Mouse (Mus musculus) heart, postnatal 14 days (tissue): Measurements from ENCODE around the gene Dhx35. TPM values are rescaled to one million over a fixed set of nuclear protein-coding genes. Genes with fewer than 3 reads are reported as not detected.

ENCODE experiments used
- DNase-seq, 2 experiments: peaks; one replicate each; pipeline ENCODE4 v3.0.0; 2021 to 2022
- intact Hi-C: fragments of 180-260 bp; cut with DNase I; formaldehyde crosslinking; loops from one replicate; pipeline ENCODE4 v1.15.1; 2025
- long read RNA-seq, 2 experiments: library from polyadenylated mRNA; stranded (forward); transcript quantifications; one replicate each; pipeline ENCODE4 v2.0.0; 2021
- total RNA-seq, 2 experiments: library from RNA; stranded (reverse); gene quantifications; 2 replicates each; pipeline ENCODE4 v1.2.3; 2021

Dhx35 gene
- total RNA-seq, result 10 to 100 TPM; 16.4 to 22.9 TPM
- long read RNA-seq, experiment 1, transcript Dhx35-202 (22 exons, 3,284 nt), result major isoform, 18 of 23 reads
- long read RNA-seq, experiment 1, partial matches to known transcripts, result 2 of 23 reads
- long read RNA-seq, experiment 1, other reads (novel, unspliced or antisense), result 3 of 23 reads
- long read RNA-seq, experiment 2, transcript Dhx35-202 (22 exons, 3,284 nt), result major isoform, 12 of 19 reads
- long read RNA-seq, experiment 2, partial matches to known transcripts, result 6 of 19 reads
- long read RNA-seq, experiment 2, other reads (novel, unspliced or antisense), result 1 of 19 reads

DNA sequence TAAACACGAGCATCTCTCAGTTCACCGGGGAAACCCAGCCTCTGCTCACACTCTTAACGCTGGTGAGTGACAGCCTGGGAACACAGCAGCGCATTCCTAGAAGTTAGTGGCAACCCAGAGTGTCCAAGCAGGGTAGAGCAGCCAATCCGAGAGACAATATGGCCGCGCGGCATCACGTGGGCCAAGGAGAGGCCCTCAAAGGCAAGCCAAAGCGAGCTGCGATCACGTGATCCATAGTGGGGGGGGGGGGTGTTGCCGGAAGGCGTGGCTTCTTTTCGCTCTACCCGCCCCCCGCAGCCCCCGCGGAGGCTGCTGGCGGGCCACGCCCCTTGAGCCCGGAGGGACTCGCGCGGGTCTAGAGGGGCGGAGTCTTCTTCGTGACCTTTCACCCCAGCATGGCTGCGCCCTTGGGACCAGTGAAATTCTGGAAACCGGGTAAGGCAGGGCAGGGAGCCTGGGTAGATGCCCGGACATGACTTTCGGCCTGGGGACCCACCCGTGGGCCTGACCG, at the start of gene Dhx35:
Gene Dhx35, plus strand, starts transcription at position 314 of the 511 bp plus-strand sequence.
- DNase-seq, result peak; percentile 90 to 95
- intact Hi-C loops, result loop anchor here (2.0 kb wide), 1 partner anchor 26 kb away; the partner anchor contains the start of gene Fam83d

DNA sequence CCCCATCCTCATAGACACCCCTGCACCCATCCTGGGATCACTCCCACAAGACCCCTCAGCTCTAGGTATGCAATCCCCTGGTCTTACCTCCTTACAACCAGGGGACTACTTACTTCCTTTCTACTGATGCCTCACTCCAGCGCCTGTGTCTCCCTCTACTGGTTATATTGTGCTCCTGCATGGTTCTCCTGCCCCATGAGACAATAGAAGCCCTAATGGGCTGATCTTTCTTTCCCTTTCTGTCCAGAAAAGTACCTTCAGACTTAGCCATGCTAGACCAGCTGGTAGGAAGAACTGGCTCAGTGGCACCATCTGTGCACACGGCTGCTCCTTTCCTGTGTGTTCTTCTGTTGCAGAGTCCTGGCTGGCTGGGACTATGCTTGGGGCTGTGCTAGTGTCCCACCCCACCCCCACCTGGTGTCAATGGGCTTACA, 49.5 kb upstream of the Dhx35 start:
- intact Hi-C loops, result loop anchor here (2.0 kb wide), 1 partner anchor 90 kb away; no protein-coding TSS in a partner anchor
- DNase-seq, result peak in 1 of 2 experiments; percentile 50

DNA sequence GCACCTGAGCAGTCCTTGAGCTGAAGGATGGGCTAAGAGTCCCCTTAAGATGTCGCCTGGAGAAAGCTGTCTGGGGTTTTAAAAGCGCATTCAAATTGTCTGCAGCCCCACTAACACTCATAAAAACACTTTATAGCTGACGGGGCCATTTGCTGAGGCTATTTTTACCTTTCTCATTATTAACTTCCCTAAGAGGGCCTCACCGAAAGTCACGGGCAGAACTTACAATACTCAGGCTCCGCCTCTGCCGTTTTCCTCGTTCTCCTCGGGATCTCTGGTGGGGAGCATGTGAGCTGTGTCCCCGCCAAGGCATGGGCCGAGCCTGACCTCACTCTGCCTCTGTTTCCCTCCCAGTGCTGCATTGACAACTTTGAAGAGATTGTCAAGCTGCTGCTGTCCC, 48.4 kb upstream of the Dhx35 start:
- DNase-seq, result no peak
- intact Hi-C loops, result no loop called here

DNA sequence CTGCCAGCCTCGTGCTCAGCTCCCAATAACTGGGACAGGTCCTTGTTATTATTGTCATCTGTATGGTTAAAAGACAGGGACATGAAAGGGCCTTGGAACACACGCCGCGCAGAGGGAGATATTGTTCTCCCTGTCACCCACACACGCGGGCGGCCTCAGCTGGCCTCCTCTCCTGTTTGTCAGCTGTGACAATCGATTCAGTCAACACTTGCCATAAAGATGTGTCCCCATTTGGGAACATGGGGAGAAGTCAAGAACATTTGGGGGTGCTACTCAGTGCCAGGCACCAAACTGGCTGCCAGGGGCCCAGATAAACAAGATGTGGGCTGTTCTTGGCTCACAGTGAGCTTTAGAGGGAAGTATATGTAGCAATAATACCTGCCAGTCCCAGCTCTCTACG, 45.2 kb upstream of the Dhx35 start:
- no peak for DNase-seq
- intact Hi-C loops, result no loop called here

DNA sequence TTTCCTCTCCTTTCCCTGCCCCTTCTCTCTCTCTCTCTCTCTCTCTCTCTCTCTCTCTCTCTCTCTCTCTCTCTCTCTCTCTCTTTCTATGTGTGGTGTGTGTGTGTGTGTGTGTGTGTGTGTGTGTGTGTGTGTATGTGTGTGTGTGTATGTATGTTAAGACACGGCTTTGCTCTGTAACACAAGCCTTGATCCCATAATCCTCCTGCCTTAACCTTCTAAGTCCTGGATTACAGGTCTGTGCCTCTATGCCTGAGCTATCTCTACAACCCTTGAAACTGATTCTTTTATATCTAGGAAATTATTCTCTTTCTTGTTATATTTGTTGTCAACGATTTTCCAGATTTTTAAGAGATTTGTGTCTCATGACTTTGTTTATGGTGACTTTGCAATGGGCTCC, 34.4 kb upstream of the Dhx35 start:
- DNase-seq, result no peak
- intact Hi-C loops, result no loop called here

DNA sequence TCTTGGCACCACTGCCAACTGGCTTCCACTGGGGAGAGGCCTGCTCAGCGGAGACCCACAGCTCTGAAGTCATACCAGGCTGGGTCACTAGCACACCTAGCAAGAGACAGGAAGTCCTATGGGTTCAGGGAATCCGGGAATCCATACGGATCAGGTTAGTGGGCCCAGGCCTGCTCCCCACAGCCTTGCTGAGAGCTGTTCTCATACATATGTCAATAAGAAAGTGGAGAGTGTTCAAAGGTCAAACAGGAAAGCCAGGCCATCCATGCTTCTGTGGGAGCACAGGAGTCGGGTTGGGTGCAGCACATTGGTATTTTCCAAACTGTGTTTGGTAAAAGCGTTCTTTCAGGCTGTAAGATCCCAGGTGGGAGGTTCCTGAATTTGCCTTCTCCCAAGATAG, 32.3 kb upstream of the Dhx35 start:
- intact Hi-C loops, result no loop called here
- DNase-seq, result no peak

DNA sequence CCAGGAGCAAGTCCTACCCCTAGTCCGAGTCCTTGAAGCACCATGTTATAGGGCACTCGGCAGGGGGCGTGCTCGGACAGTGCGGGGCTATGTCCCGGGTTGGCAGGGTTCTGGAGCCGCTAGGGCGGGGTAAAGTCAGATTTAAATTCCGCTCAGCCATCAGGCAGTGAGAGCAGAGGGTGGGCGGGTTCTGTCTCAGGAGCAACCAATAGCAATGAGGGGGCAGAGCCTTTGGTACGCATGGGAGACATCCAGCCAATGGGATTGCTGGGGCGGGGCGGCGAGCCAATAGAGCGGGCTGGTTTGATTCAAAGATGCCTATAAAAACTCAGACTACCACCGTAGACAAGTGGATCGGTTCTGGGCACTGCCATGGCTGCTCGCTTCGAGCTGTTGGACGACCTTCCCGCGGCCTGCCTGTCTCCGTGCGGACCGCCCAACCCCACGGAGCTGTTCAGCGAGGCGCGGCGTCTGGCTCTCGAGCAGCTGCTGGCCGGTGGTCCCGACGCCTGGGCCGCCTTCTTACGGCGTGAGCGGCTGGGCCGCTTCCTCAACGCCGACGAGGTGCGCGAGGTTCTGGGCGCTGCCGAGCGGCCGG, 26.8 kb upstream of the Dhx35 start, which contains the start of gene Fam83d:
Gene Fam83d, plus strand, starts transcription at position 352 of the 598 bp plus-strand sequence.
- intact Hi-C loops, result loop anchor here (2.0 kb wide), 3 partner anchors 27 to 97 kb away; partner anchors contain the start of gene Dhx35
- DNase-seq, result peak; percentile 95 to 96

DNA sequence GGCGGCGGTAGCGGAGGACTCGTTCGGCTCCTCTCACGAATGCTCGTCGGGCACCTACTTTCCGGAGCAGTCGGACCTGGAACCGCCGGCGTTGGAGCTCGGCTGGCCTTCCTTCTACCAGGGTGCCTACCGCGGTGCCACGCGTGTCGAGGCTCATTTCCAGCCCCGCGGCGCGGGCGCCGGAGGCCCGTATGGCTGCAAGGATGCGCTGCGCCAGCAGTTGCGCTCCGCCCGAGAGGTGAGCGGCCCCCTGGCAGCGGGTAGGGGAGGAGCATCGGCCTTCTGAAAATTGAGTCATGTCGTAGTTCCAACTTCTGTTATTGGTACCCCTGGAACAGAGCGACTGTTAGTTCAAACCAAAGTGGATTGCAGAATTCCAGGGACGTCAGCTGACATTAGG, 26.3 kb upstream of the Dhx35 start:
- peak; percentile 25 for DNase-seq
- intact Hi-C loops, result loop anchor here (2.0 kb wide), 1 partner anchor 26 kb away; the partner anchor contains the start of gene Dhx35

DNA sequence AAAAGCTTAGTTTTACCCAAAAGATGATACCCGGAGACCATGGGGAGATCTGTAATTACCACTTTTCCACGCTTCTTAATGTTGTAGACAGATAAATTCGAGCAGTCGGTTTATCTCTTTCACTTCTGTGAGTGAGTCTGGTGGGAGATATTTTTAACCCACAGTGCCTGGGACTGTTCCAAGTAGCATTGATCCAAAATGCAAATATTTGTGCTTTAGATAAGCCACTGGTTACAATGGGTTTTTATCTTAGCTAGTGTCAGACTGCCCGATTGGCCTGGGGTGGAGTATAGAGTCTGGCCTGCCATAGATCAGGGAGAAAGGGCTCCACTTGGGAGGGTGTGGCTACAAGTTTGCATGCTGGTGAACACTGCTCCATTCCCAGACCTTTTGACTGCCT, 25.8 kb upstream of the Dhx35 start:
- DNase-seq, result no peak
- intact Hi-C loops, result loop anchor here (2.0 kb wide), 1 partner anchor 26 kb away; the partner anchor contains the start of gene Dhx35

DNA sequence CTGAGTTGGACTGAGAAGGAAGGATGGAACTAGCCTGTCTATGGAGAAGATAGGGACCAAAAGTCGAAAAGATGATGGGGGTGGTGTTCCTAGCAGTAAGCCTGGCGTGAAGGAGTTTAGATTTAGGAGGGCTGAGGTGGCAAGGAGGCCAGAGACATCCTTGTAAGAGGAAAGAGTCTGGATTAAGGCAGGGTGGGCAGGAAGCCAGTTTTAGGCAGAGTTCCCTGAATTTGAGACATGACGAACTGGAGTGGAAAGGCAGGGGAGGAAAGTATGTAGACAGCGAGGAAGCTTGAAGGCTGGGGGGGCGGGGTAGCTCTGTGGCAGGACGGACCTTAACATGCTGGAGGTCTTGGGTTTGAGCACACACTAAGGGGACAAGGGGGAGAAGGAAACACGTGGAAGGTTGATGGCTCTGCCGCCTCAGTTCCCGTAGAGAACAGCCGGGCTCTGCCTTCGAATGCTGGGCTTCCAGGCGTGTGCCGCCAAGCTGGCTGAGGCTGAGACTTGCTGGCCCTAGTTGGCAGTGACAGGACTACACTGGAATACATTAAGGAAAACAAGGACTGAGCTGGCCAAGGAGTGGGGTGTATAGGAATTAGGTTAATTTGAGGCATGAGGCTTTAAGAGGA, 24.4 kb upstream of the Dhx35 start:
- intact Hi-C loops, result no loop called here
- DNase-seq, result peak; percentile 25 to 51

DNA sequence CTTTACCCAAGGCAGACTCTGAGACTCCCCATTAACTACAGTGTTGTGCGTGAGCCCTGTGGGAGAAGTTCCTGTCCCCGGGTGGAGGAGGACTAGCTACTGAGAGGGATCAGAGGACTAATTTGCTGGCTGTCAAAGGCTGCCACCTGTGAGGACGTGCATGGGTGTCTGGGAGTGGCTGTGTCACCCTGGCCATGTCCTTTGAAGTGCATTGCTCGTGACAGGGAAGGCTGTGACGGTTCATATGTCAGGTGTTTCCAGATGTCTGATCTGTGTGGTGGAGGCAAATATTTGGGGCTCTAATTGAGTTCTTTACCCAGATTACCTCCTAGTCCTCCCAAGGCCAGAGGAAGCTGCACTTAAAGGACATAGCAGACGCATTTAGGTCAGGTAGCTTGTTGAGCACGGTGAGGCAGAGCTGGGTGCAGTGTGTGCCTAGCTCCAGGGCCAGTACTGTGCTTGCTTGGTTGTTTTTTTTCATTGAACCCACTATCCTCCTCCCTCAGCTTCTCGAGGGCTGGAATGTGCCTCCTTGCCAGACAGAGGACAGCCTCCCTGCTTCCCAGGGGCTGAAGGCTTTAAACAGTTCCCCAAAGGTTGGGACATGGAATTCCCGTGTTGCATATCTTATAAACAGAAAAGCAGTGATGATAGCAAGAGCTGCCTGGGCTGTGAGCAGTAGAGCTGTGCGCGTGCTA, 23.4 kb upstream of the Dhx35 start:
- DNase-seq, result no peak
- intact Hi-C loops, result no loop called here

DNA sequence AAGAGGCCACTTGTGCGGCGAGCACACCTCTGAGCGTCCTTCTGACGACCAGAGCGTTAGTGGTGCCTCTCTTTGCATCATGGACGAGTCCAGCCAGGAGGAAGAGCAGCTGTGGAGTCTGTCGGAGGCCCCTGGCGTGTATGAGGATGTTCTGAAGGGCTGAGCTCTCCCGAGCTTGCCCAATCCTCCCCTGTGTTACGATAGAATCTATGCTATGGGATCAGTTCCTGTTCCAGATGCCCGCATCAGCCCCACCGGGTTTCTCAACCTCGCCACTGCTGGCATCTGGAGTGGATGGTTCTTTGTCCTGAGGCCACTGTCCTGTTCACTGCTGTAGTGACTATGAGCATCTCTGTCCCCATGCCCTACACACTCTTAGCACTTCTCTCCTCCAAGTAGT, 21.8 kb upstream of the Dhx35 start:
- DNase-seq, result no peak
- intact Hi-C loops, result no loop called here

DNA sequence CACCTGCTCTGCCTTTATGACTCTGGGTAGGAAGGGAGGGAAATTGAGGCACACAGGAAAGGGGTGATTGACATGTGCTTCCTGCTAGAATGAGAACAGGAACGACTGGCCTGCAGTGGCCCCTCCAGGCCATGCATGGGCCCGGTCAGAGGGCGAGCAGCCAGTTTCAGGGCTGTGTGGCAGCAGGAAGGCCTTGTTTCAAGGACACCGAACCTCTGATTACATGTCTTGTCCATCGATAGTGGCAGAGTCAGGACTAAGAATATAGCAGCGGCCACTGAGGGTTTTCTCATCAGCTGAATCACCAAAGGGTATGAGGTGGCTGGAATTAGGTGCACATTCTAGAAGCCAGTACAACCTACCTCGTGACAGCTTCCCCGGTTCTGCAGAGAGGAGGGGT, 19.7 kb upstream of the Dhx35 start:
- DNase-seq, result no peak
- intact Hi-C loops, result no loop called here

DNA sequence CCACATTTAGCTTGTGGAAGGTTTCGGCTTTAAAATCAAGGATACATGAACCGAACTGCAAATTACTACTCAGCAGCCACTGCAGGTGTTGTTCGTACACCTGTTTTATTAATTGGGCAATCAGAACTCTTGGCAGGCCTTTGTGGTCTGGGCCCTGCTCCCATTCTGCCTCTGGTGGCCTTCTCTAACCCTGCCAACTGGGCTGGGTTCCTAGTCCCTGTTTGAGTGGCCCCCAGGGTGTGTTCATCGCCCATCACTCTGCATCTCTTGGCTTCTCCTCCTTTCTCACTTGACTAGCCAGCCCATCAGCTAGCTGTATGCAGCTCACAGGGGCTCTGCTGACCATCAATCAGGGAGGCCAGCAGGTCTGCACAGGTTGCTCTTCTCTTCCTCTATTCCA, 17.9 kb upstream of the Dhx35 start:
- DNase-seq, result peak in 1 of 2 experiments; percentile 25
- intact Hi-C loops, result no loop called here

DNA sequence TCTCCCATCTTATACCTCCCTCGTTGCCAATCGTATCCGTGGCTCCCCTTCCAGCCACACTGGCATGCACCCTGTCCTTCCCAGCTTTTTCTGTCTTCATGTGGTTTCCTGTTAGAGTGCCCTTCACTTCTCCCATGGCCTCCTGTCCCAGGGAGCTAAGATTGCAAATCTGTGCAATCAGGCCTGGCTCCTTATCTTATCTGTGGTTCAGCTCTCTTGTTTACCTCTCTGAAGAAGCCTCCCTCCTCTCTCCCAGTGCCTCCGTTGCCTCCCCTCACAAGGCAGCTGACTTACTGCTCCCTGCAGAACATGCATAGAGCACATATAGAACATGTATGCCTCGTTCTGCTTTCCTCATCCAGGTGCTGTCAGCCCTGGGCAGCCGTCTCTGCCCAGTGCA, 17.1 kb upstream of the Dhx35 start:
- intact Hi-C loops, result no loop called here
- DNase-seq, result no peak

DNA sequence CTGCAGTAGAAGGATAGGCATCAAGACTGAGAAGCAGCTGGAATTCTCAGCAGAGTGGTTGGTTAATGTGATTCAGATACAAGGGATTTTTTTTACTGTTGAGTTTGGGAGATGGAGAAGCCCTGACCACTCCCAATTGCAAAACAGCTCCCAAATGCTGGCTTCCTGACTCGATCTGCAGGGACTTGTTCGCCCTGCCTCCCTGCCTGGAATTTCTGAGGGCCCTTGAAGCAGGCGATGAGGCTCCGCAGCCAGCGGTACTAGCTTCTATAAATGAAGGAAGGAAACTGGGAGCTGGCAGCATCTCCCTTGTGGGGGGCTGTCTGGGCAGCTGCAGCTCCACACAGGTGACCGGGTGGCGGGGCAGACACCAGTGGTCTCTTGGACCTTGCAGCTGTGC, 16.3 kb upstream of the Dhx35 start:
- intact Hi-C loops, result no loop called here
- DNase-seq, result no peak

DNA sequence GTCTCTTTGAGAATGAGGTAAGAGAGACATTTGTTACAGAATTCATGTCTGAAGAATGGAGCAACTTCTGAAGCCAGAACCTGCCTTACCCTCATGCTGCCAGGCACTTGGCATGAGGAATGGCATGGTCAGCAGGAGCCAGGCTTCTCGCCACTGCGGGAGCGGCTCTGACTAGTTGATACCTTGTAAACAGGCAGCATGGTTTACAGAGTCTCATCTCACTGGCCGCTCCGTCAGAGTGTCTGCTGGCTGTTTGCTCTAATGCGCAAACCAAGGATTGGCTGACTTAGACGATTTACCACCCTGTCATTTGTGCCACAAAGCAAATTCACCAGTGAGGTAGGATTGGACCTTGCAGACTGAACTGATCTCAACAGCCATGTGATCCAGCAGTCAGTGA, 13.5 kb upstream of the Dhx35 start:
- no peak for DNase-seq
- intact Hi-C loops, result no loop called here

DNA sequence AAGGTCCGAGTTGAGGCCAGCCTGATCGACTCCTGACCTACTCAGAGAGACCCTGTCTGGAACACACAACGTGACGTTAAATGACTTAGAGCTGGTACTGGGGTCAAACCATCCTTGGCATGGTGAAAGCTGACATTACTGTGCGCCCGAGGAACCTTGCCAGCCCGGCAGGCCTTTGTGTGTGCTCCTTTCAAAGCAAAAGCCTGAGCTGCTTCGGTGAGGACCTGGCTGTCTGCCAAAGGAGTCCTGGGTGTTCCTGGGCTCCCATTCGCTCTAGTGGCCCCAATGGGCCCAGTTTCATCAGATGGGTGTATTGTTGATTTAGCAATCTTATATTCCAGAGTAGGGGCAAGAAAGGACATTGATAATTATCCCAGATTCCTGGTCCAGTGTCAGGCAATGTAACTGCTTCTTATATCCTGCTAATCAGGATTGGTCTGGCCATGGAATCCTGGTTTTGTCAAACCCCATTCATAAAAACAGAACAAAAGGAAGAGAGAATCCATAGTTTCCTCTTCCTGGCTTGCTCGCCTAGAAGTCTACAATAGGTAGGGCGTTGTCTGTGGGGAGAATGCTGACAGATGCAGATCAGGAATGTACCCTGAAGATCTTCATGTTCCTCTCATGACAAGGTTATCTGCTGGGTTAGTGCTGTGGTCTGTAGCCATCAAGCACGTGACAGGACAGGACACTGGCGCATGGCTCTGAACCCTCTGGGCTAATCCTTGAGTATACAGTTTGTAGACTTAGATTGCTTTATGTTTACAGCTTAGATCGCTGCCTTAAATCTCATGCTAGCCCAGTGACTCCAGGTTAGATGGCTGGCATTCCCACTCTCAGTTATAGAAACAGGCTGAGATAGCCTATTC, 7.4 kb upstream of the Dhx35 start:
- intact Hi-C loops, result no loop called here
- DNase-seq, result peak in 1 of 2 experiments; percentile 31

DNA sequence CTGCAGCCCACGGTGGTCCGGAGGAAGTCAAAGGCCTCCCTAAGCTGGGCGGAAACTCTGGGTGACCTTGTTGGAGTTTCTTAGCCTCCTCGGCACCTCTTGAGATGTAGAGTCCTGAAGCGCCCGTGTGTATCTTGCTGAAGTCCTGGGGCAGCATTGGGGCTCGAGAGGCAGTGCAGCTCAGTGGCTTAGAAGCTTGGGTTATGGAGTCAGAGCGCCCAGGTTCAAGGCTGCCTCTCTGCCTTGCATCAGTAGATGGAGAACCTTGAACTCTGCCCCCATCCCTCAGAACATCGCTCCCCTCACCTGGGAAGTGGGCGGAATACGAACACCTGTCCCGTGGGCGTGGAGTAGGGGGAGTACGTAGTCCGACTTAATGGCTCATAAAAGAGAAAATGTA, 436 bp downstream of the Dhx35 start:
- intact Hi-C loops, result loop anchor here (2.0 kb wide), 1 partner anchor 26 kb away; the partner anchor contains the start of gene Fam83d
- no peak for DNase-seq
